Mouse (Mus musculus) E14TG2a.4 (cell line): ENCODE data around the gene Rilpl1.
"Not testable (repeated sequence)": the region's sequence is repeated elsewhere in the genome, so short reads cannot be mapped to it uniquely, and the experiment has no call there.

Experiments
- CTCF ChIP-seq: conservative IDR thresholded peaks from 2 replicates; pipeline ENCODE4 v1.5.1; 2014; ENCODE audit warnings: low read length
- NANOG ChIP-seq: IDR thresholded peaks from 2 replicates; pipeline ENCODE4 v1.6.1; 2014; ENCODE audit warnings: borderline replicate concordance, low read length, mixed read lengths

GRCm38 (mm10) chr5:124460922-124461321 is 70.3 kb downstream of the Rilpl1 start:
- TF ChIP-seq CTCF, NANOG: not testable (repeated sequence)
